Mouse (Mus musculus): ENCODE measurements around the gene Lrrc47. TPM values are rescaled to one million over a fixed set of nuclear protein-coding genes. Genes with fewer than 3 reads are reported as not detected.
A peak's percentile ranks its signal among the peaks of the same experiment; 100 is the strongest.

Lrrc47 gene
- polyA plus RNA-seq, 1 experiment from 2014 or later, result 21.3 TPM

DNA sequence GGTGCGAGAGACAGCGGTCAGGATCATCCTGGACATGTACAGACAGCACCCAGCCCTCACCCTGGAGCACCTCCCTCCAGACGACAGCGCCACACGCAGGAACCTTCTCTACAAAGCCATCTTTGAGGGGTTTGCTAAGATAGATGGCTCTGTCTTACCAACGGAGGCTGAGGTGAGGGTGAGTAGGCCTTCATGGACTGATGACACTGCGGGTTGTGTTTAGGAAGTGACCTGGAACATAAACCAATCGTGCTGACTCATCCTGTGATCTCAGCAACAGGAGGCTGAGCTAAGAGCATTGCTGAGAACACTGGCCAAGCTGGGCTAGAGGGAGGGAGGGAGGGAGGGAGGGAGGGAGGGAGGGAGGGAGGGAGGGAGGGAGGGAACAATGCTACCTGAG lies 18.0 kb upstream of the Lrrc47 start:
- H3K9ac ChIP-seq, result no peak overlapping the region
- no peak overlapping the region for H3K4me2 ChIP-seq (replicated peaks)
- no peak overlapping the region for H3K27ac ChIP-seq (replicated peaks)
- peaks cover 89% of the 10 kb centered on the region for H3K36me3 ChIP-seq
- no peaks in the 10 kb centered on the region for H3K4me1 ChIP-seq
- no peak overlapping the region for H3K4me3 ChIP-seq (replicated peaks)
- WGBS, result 83% methylated on average over 8 of the region's 8 CpGs
- H3K9me3 ChIP-seq (replicated peaks), result no peaks in the 10 kb centered on the region
- no peak for ATAC-seq (ENCODE audit: insufficient number of reproducible peaks, low FRiP score, low TSS enrichment, low read depth)
- H3K27me3 ChIP-seq, result no peaks in the 10 kb centered on the region

DNA sequence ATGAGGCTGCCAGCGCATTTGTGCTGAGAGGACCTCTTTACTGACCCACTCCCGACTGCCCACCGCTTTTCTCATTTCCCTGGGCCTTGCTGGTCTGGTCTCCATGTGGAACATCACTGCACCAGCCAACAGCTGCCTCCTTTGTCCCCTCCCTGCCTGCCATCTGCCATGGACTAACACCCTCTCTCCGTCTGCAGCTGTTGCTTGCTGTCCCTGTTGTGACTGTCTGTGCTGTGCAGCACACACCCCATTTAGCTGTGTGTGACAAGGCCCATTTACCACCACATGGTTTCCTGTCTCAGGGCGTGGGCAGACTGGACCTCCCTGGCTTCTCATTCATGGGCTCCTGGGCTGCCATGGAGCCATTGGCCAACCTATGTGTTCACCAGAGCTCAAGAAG lies 6.0 kb upstream of the Lrrc47 start:
- H3K27me3 ChIP-seq, result no peaks in the 10 kb centered on the region
- ATAC-seq (ENCODE audit: insufficient number of reproducible peaks, low FRiP score, low TSS enrichment, low read depth), result peak; percentile 56; the same call in 1 of the 2 replicates

DNA sequence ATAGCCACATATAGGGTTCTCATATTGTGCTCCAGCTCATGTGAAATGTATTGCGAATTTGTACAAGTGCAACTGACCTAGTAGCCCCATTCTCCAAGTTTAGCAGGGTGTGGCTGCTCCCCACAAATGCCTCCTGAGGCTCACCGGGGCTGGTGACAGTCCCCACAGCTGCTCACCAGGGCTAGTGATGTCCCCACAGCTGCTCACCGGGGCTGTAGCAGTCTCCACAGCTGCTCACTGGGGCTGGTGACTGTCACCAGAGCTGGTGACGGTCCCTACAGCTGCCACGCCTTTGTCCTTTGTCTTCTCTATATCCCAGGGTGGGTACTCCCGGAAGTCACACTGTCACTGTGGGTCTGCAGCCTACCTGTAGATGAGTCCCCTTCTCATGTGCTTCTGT lies 5.3 kb upstream of the Lrrc47 start:
- Histone ChIP-seq H3K9me3 (replicated peaks) (no peaks in the 10 kb centered on the region), H3K27me3 (no peaks in the 10 kb centered on the region), H3K27ac (replicated peaks) (no peak overlapping the region), H3K4me1 (peaks cover 5% of the 10 kb centered on the region; the same call in 1 of the 2 replicates), H3K9ac (no peak overlapping the region), H3K36me3 (peaks cover 54% of the 10 kb centered on the region), H3K4me3 (replicated peaks) (no peak overlapping the region), H3K4me2 (replicated peaks) (no peak overlapping the region)
- ATAC-seq (ENCODE audit: insufficient number of reproducible peaks, low FRiP score, low TSS enrichment, low read depth), result no peak
- WGBS, result 85% methylated on average over 6 of the region's 6 CpGs

More for the DNA sequence above, 6.0 kb upstream of the Lrrc47 start:
- Histone ChIP-seq H3K9ac (no peak overlapping the region), H3K36me3 (peaks cover 54% of the 10 kb centered on the region), H3K4me3 (replicated peaks) (no peak overlapping the region), H3K9me3 (replicated peaks) (no peaks in the 10 kb centered on the region), H3K4me1 (no peaks in the 10 kb centered on the region), H3K27ac (replicated peaks) (no peak overlapping the region), H3K4me2 (replicated peaks) (no peak overlapping the region)
- 86% methylated on average over 5 of the region's 5 CpGs for WGBS

DNA sequence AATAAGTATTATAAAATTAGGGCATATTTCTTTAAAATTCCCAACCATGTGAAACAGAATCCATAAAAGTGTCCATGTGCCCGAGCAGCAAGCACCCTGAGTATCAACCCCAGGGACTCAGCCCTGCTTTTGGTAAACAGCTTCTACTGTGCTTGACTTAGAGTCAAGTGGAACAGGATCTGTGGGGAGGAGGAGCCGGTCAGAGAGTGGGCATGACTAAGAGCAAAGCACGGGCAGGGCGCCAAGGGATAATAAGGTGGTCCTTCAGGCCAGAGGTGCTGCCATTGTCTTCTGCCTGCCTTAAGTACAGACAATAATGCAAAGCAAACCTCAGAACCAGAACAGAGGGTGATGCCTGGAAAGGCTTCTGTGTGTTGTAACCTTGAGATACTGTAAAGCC lies 3.8 kb upstream of the Lrrc47 start:
- H3K9ac ChIP-seq, result no peak overlapping the region
- H3K27me3 ChIP-seq, result no peaks in the 10 kb centered on the region
- ATAC-seq (ENCODE audit: insufficient number of reproducible peaks, low FRiP score, low TSS enrichment, low read depth), result no peak
- H3K27ac ChIP-seq (replicated peaks), result no peak overlapping the region
- H3K4me3 ChIP-seq (replicated peaks), result no peak overlapping the region
- 74% methylated on average over 4 of the region's 4 CpGs for WGBS
- peaks cover 11% of the 10 kb centered on the region for H3K4me1 ChIP-seq
- no peak overlapping the region for H3K4me2 ChIP-seq (replicated peaks)
- no peaks in the 10 kb centered on the region for H3K9me3 ChIP-seq (replicated peaks)
- peaks cover 44% of the 10 kb centered on the region for H3K36me3 ChIP-seq

DNA sequence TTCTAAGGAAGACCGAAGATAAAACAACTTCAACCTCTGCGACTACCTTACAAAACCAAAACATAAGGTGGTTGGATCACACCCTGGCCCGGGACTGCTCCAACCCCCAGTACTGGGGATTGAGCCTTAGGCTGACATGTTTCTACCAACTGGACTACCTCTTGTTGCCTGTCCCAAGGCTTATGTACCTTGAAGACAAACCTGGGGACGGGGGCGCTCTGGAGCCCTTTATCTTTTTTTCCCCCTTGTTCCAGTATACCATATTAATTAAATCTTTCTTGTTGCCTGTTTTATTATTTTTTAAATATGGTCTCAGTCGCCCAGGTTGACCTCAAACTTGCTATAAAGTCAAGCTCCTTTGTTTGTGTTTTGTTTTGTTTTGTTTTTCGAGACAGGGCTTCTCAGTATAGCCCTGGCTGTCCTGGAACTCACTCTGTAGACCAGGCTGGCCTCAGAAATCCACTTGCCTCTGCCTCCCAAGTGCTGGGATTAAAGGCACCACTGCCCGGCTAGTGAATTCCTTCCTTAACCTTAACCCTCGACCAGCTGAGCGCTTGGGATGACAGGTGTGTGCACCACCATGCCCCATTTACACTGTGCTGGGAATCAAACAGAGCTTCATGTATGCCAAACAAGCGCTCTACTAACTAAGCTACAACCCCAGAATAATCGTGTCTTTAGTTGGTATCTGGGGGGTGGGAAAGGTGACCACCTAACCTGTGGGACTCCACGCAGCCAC lies 455 bp upstream of the Lrrc47 start:
- WGBS, result 26% methylated on average over 13 of the region's 13 CpGs
- Histone ChIP-seq H3K4me2 (replicated peaks) (peak overlapping the region; percentile 97), H3K9me3 (replicated peaks) (no peaks in the 10 kb centered on the region), H3K27ac (replicated peaks) (no peak overlapping the region; the same call in 1 of the 2 replicates), H3K4me3 (replicated peaks) (peak overlapping the region; percentile 99), H3K4me1 (peaks cover 26% of the 10 kb centered on the region), H3K27me3 (no peaks in the 10 kb centered on the region), H3K36me3 (peaks cover 35% of the 10 kb centered on the region), H3K9ac (peak overlapping the region; percentile 96)
- ATAC-seq (ENCODE audit: insufficient number of reproducible peaks, low FRiP score, low TSS enrichment, low read depth), result peak; percentile 8

DNA sequence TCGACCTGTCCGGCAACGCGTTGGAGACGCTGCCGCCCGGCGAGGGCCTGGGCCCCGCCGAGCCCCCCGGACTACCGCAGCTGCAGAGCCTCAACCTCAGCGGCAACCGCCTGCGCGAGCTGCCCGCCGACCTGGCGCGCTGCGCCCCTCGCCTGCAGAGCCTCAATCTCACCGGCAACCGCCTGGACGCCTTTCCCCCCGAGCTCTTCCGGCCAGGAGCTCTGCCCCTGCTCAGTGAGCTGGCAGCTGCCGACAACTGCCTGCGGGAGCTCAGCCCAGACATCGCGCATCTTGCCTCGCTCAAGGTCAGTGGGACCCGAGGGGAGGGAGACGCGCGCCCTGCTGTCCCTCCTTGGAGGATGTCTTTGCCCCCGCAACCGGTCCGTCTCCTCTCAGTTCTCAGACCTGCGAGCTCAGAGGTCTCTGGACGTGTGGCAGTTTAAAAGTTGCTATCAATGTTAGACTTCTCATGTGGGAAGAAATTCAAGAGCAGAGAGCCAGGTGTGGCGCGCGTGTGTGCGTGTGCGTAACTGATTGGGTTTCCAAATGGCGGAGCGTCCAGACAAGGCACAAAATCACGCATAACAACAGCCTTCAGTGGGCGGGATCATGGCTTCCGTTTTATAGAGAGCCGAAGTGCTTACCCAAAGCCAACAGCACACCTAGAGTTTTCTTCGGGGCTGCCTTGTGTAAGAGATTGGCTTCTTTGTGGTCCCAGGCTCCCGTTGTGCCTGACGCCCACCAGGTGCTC lies 776 bp downstream of the Lrrc47 start:
- H3K4me2 ChIP-seq (replicated peaks), result peak overlapping the region; percentile 97
- peaks cover 35% of the 10 kb centered on the region for H3K36me3 ChIP-seq
- H3K4me3 ChIP-seq (replicated peaks), result peak overlapping the region; percentile 99
- peak overlapping the region; percentile 51; the same call in 1 of the 2 replicates for H3K27ac ChIP-seq (replicated peaks)
- H3K9ac ChIP-seq, result peak overlapping the region; percentile 96
- WGBS, result 1% methylated on average over 55 of the region's 55 CpGs
- no peaks in the 10 kb centered on the region for H3K27me3 ChIP-seq
- no peak for ATAC-seq (ENCODE audit: insufficient number of reproducible peaks, low FRiP score, low TSS enrichment, low read depth)
- peaks cover 26% of the 10 kb centered on the region for H3K4me1 ChIP-seq
- no peaks in the 10 kb centered on the region for H3K9me3 ChIP-seq (replicated peaks)

DNA sequence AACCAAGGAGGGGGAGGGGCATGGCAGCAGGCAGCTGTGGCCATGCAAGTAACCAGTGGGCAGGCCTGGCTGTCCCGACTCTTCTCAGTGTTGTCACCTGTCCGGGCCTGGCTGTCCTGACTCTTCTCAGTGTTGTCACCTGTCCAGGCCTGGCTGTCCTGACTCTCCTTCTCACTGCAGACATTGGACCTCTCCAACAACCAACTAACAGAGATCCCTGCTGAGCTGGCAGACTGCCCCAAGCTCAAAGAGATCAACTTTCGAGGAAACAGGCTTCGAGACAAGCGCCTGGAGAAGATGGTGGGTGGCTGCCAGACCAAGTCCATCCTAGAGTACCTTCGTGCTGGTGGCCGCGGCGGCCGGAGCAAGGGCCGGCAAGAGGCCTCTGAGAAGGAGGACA lies 3.9 kb downstream of the Lrrc47 start:
- ATAC-seq (ENCODE audit: insufficient number of reproducible peaks, low FRiP score, low TSS enrichment, low read depth), result no peak
- H3K36me3 ChIP-seq, result peaks cover 64% of the 10 kb centered on the region
- no peak overlapping the region for H3K27ac ChIP-seq (replicated peaks)
- H3K9me3 ChIP-seq (replicated peaks), result no peaks in the 10 kb centered on the region
- no peak overlapping the region for H3K4me3 ChIP-seq (replicated peaks)
- no peaks in the 10 kb centered on the region for H3K27me3 ChIP-seq
- no peak overlapping the region for H3K4me2 ChIP-seq (replicated peaks)
- no peak overlapping the region for H3K9ac ChIP-seq
- H3K4me1 ChIP-seq, result peaks cover 26% of the 10 kb centered on the region
- 89% methylated on average over 11 of the region's 11 CpGs for WGBS

DNA sequence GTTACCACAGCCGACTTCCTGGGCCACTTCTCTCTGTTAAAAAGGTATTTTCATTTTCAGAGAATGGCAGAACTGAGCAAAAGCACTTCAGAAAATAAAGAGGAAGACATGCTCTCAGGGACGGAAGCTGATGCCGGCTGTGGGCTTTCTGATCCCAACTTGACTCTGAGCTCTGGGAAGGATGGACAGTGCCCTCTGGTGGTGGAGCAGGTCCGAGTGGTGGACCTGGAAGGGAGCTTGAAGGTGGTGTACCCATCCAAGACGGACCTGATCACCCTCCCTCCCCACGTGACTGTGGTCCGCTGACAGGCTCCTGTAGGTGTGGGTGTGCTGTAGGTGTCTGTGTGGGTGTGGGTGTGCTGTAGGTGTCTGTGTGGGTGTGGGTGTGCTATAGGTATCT lies 8.0 kb downstream of the Lrrc47 start:
- WGBS, result 71% methylated on average over 7 of the region's 7 CpGs
- H3K4me3 ChIP-seq (replicated peaks), result no peak overlapping the region
- H3K4me2 ChIP-seq (replicated peaks), result no peak overlapping the region
- H3K36me3 ChIP-seq, result peaks cover 80% of the 10 kb centered on the region
- no peaks in the 10 kb centered on the region for H3K27me3 ChIP-seq
- no peak for ATAC-seq (ENCODE audit: insufficient number of reproducible peaks, low FRiP score, low TSS enrichment, low read depth)
- H3K9ac ChIP-seq, result no peak overlapping the region
- H3K4me1 ChIP-seq, result peaks cover 15% of the 10 kb centered on the region; the same call in 1 of the 2 replicates
- no peak overlapping the region for H3K27ac ChIP-seq (replicated peaks)
- H3K9me3 ChIP-seq (replicated peaks), result no peaks in the 10 kb centered on the region

DNA sequence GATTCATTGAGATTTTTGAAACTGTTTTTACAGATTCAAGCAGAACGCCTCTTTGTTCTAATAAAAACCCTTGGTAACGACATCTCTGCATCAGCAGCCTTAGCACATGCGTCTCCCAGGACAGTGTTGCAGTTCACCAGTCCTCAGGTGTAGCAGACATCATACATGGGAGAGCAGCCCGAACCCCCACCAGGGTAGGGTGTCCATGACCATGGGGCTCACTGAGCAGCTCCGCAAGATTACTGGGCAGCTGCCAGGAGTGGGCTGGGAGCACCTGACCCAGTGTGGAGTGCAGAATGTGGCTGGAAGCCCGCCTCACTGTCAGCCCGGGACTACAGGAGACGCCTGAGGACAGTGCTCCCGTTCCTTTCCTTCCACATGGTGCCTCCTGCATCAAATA lies 9.9 kb downstream of the Lrrc47 start:
- Histone ChIP-seq H3K9me3 (replicated peaks) (no peaks in the 10 kb centered on the region), H3K36me3 (peaks cover 61% of the 10 kb centered on the region), H3K4me3 (replicated peaks) (no peak overlapping the region), H3K4me1 (peaks cover 33% of the 10 kb centered on the region), H3K4me2 (replicated peaks) (no peak overlapping the region), H3K27me3 (peaks cover 8% of the 10 kb centered on the region; the same call in 1 of the 2 replicates), H3K27ac (replicated peaks) (no peak overlapping the region), H3K9ac (no peak overlapping the region)
- 86% methylated on average over 9 of the region's 9 CpGs for WGBS
- ATAC-seq (ENCODE audit: insufficient number of reproducible peaks, low FRiP score, low TSS enrichment, low read depth), result no peak

DNA sequence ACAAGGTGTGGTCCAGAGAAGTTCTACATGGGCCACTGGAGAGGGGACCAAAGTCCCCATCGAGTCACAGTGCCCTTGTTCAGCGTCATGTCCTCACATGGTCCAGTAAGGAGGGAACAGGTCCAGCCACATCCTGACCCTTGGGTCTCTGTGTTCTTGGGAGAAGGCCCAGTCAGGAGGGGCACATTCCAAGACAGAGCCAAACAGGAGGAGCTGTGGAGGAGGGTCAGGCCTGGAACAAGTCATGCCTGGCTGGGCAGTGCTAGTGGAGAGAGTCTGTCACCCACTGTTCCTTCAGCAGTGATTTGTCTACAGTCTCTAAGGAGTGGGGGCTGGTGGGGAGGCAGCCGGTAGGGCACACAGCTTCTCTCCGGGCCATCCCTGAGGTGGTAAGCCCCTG lies 10.9 kb downstream of the Lrrc47 start:
- 75% methylated on average over 4 of the region's 4 CpGs for WGBS
- Histone ChIP-seq H3K27ac (replicated peaks) (no peak overlapping the region), H3K36me3 (peaks cover 52% of the 10 kb centered on the region), H3K4me2 (replicated peaks) (no peak overlapping the region), H3K4me3 (replicated peaks) (no peak overlapping the region), H3K27me3 (peaks cover 11% of the 10 kb centered on the region; the same call in 1 of the 2 replicates), H3K9ac (no peak overlapping the region), H3K9me3 (replicated peaks) (no peaks in the 10 kb centered on the region), H3K4me1 (peaks cover 43% of the 10 kb centered on the region)
- ATAC-seq (ENCODE audit: insufficient number of reproducible peaks, low FRiP score, low TSS enrichment, low read depth), result no peak

DNA sequence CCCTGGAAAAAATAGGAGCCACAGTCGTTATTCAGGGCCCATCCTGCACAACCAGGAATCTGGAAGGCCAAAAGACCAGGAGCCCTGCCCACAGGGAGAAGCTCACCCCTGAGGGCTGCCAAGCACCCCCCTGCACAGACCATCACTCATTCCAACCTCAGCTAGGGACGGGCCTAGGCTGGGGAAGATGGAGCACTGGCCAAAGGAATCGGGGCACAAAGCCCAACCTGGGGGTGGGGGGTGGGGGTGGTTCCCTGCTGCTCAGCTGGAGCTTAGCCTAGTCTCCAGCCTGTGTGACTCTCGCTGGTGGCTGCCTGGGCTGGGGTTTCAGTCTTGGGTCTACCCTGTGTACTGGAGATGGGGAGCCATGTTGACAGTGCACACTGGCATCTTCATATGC lies 11.3 kb downstream of the Lrrc47 start:
- Histone ChIP-seq H3K9ac (no peak overlapping the region), H3K4me2 (replicated peaks) (no peak overlapping the region), H3K36me3 (peaks cover 48% of the 10 kb centered on the region), H3K4me1 (peaks cover 47% of the 10 kb centered on the region), H3K4me3 (replicated peaks) (no peak overlapping the region), H3K27me3 (peaks cover 11% of the 10 kb centered on the region; the same call in 1 of the 2 replicates), H3K9me3 (replicated peaks) (no peaks in the 10 kb centered on the region), H3K27ac (replicated peaks) (no peak overlapping the region)
- no peak for ATAC-seq (ENCODE audit: insufficient number of reproducible peaks, low FRiP score, low TSS enrichment, low read depth)
- WGBS, result 41% methylated on average over 4 of the region's 4 CpGs
